Mouse (Mus musculus): ENCODE measurements at regions not wholly inside any gene's neighbourhood (a gene's known extent, or its start where the extent isn't known, plus 50 kb on each side); places are given as distances from the start of the nearest gene placed in this dataset.

DNA sequence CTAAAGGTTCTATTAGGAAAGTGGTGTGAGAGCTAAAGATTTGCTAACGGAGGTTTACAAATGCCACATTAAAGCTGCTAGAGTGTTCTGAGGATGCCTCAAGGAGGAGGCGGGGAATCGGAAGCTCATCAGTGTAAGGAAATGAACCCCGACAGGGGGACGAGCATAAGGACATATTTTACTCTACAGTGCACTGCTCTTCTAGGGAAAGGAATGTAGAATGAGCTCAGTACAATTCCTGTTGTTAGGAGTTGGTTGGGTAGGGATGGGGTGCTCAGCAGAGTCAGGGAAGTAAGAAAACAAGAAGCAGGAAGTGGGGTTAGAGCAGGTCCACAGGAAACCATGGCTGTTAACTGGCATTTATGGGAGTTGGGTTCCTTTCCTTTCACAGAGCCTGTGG is 54.6 kb downstream of the Mex3b start:
- no peak for DNase-seq (ENCODE audit: low spot score)

DNA sequence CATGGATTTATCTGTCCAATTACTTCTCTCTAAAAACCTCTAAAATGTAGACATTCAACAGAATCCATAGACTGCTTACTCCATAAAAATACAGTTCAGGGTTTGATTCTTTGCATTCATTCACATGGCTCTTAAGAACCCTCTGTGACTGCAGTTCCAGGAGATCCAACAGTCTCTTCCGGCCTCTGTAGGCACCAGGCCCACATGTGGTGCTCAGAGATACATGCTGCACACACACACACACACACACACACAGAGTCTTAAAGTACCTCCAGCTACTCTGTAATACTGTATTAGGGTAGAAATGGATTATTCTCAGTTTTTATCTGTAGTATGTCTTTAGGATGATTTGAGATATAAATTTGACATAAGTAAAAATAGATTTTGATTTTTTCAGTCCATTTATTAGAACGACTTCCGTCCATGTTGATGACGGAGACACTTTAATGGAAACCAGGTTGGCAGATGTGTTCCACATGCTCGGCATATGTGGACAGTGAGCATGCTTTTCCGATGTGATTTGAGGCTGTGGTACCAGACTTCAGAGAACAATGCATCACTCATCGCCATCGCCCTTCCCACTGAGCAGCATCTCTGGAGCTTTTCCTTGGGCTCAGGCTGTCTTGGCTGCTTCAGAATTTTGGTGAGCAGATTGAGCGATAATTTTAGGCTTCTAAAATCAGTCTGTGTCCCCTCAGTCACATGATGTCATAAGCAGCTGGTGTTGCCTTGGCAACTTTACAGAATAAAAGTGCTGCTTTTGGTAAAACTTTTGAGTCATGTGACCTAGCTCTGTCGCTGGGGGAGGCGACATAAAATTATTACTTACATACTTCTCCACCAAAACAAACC is 56.3 kb downstream of the Mex3b start:
- peak; percentile 75 for DNase-seq (ENCODE audit: low spot score)

DNA sequence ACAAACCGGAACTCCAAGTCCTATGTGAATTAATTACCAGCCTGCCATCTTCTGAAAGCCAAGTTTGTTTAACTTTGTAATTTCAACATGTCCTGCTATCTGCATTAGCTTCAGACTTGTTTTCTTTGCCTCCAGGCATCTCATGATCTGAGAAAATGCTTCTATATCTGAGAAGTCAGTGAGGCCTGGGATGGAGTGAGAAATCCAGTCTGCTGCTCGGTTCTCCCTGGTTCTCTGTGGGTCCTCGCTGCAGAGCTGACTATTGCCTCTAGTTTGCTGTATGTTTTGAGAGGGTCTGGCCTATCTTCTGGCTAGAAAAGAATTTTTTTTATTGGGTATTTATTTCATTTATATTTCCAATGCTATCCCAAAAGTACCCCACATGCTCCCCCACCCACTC is 57.0 kb downstream of the Mex3b start:
- no peak for DNase-seq (ENCODE audit: low spot score)

DNA sequence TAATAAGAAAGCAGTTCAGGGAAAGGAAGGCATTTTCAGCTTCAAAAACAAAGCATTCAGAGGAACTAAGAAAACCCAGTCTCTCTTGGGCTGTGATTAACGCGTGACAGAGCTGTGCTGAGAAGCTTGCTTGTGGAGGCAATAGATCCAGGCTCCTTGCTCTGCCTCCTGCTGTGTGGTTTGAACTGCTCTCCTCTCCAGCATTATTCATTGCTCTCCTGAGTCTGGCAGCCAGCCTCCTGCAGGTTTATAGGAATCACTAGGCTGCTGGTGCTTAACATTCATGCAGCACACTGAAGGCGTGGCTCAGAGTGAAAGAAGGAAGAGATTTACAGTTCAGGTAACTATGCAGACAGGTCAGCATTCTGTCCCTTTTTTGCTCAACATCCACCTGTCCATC is 71.2 kb downstream of the Mex3b start:
- no peak for DNase-seq (ENCODE audit: low spot score)

DNA sequence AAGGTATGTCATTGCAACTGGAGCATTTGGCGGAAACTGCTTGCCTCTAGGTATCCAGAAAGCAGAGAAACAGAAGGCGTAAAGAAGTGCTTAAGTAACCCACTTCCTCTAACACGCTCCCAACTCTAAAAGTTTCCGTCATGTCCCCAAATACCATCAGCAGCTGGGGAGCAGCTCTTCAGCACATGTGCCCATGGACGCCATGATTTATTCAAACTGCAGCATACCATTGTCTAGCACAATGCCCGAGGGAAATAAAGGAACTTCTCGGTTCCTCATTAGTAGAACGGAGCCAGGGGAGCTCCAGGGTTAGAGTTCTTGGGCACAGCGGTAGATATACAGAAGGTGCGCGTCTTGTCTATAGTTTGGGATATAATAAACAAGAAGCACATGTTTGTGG is 72.4 kb downstream of the Mex3b start:
- no peak for DNase-seq (ENCODE audit: low spot score)

DNA sequence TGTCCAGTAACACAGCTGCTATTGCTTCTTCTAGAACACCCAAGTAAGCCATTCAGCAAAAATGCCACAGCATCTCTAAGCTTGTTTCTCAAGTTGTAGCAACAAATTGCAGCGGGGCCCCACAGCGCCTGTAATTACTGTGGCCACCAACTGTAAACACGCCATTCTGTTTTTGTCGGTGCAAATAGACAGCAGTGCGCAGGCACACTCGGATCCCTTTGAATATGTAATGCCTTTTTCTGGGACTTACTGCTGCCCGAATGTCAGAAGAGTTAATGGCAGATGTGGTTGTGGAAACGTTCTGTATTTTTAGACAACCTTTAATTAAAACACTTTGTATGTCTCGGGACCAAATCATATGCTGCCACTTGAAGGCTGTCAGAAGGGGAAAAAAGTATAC is 76.2 kb downstream of the Mex3b start:
- DNase-seq (ENCODE audit: low spot score), result peak; percentile 15

DNA sequence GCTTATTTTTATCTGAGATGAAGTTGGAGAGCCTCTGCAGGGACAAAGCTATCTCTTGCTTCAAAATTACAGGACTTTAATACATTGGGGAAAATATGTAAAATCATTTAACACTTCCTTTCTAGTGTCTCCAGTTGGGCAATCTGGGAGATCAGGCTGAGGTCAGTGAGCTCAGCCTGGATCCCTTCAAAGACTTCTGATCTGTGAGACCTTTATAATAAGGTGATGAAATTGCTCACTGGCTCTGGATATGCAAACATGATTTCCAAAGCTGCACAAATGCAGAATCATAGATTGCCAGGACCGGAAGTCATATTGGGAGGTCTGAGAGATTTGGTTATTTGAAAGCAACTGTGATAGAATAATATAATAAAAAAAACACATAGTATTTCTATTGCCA is 76.7 kb downstream of the Mex3b start:
- DNase-seq (ENCODE audit: low spot score), result no peak

DNA sequence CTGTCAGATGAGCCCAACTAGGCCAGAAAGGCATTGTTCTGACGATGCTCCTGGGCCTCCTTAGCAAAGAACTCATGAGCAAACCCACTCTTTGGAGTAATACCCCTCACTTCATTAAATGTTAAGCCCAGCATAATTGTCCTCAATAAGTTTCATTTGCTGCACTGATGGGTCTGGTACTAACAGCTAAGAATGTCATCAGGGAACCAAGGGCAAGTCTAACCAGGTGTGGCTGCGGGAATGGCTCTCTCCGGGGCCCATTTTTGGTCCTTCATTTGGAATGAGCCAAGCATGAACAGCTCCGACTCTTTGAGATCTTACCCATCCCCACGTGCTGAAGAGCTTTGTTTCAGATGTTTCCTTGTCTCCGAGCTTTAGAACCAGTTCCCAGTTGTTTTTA is 82.2 kb downstream of the Mex3b start:
- no peak for DNase-seq (ENCODE audit: low spot score)

DNA sequence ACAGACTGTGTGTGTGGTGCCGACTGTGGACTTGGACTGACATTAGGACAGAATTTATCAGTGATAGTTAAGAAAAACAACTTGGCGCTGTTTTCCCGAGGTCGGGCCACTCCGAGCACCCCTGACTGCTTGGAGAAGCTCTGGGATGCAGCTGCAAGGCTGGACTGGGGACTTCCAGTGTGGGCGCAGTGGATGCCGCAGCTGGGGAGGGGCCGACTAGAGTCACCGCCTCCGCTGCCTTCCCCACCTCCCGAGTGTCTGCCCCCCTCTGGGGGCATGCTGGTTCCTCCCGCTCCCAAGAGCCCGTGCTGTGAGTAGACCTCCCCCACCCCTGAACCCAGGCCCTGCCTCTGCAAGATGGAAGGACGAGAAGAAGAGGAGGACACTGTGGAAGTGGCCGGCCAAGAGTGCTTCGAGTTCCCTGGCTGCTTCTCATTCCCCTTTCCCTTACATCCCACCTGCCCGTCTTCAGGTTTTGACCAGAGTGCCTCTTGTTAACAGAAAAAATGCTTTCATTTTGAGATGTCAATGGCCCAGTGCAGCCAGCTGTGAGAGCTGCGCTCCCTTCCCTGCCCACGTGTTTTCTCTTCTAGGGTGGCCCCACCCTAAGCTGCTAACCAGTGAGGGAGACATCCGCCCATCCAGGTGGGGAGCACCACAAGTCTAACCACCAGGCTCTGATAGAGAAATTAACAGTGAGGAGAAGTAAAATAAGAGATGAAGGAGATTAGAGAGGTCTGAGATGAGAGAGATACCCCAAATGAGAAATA is 90.3 kb downstream of the Mex3b start:
- no peak for DNase-seq (ENCODE audit: low spot score)

DNA sequence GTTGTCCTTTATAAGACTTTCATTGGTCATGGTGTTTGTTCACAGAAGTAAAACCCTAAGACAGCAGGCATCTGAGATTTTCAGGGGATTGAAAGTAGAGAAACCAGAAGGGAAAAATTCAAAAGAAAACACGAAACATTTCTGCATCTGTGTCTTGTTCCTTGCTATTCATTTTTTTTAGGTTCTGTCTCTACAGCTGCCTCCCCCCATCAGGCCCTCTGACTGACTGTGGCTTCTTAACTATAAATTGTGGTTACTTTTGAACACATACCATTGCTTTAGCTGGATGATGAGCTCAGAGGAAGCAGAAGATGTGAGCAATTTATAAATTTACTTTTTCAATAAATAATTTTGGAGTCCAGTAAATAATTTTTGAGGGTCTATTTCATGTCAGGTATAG is 103.5 kb downstream of the Mex3b start:
- DNase-seq (ENCODE audit: low spot score), result no peak

DNA sequence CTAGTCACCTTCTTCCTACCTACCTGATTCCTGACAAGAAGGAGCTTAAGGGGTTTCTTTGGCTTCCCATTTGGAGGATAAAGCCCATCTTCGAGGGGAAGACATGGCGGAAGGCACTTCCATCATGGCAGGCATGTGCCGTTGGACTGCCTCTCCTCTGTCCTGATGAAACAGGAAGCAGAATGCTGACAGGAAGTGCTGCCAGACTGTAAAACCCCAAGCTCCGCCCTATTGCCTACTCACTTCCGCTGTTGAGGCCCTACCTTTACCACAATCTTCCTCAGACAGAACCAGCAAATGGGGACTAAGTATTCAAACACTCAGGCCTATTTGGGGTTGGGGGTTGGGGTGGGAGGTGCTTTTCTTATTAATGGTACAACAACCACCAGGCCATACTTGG is 104.1 kb downstream of the Mex3b start:
- DNase-seq (ENCODE audit: low spot score), result no peak

DNA sequence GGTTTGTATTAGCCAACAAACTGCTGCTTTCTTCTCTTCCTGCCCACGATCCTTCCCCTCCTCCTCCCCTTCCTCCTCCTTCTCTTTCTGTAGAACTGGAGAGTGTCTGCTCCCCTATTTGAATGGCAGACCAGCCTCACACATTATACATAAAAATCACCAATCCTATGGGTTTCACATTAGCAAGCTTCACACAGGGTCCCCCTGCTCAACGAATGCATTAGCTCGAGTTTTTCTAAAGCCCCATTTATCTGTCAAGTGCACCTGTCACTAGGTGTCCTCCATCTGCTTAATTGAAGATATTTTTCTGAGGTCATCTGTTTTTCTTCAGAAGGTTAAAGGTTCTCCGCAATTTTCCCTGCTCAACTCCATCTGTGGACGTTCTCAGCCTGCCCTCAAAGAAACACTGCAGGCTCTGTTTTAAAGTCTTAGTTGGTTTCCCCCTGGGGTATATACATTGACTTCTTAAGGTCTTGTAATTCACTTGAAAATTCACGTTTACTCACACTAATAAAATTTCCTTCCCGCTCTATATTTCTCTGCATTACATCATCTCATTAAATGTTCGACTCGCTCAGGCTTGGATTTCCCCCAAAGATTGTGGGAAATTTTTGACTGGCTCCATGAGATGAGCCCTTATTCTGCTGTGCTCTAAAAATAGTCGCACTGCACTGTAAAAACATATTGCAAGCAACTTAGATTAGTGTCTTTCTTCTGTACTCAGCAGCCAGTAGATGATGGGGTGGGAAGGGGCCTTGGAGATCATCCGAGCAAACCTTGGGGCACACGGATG is 105.3 kb downstream of the Mex3b start:
- no peak for DNase-seq (ENCODE audit: low spot score)

DNA sequence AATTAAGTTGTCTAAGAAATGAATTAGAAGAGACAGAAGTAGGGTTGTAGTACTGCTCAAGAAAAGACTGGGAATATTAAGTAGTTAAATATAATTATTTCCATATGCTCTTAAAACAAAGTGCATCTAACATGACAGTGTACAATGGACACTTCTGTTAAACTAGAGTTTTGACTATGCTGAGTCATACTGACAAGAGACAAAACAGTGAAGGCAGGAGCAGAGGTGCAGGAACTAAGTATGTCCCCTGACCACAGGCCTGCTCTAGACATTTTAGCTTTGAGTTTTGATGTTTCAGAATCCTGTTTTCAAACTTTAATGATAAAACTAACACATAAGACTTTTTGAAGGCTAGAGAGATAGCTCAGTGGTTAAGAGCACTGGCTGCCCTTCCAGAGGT is 123.6 kb downstream of the Mex3b start:
- DNase-seq (ENCODE audit: low spot score), result no peak

DNA sequence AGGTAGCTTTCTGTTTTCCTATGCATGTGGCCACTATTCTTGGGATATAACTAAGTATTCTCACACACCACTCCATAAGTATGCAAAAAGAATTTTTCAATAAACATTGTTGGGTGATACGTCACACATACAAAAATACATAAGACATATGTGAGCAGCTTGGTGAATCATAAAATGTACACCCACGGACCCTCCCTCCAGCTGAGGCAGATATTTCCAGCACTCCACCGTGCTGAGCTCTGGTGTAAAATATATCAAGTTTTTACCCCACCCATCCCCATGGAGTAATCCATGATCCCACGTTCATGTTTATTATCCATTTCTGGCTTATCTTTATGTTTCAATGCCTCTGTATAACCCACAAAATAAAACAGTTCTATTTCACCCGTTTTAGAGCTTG is 126.0 kb downstream of the Mex3b start:
- no peak for DNase-seq (ENCODE audit: low spot score)

DNA sequence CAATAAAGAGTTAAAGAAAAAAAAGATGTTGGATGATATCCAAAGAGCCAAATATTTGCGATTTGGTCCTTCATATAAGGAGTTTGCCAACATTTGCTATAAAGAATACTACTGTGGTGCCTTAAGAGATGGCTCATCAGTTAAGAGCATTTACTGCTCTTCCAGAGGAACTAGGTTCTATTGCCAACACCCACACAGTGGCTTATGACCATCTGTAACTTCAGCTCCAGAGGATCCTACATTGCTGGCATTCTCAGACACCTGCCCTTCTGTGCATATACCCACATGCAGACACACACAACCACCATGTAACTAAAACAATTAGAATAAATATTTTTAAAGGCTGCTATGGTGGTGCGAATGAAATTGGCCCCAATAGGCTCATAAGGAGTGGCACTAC is 131.7 kb downstream of the Mex3b start:
- DNase-seq (ENCODE audit: low spot score), result no peak

DNA sequence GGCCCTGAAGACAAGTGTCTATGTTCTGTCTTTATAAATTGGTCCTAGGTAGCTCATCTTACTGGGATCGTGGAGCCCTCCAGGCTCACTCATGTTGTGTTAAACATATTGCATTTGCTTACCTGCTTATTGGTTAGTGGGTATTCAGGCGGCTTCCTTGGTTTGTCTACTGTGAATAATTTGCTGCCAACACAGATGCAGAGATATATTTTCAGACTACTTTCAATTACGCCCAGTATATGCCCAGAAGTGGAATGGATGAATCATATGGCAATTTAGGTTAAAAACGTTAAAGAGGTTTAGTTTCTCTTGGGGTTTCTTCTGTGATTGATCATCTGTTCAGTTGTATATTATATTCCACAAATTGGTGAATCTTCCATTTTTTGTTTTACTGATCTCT is 140.4 kb downstream of the Mex3b start:
- DNase-seq (ENCODE audit: low spot score), result no peak

DNA sequence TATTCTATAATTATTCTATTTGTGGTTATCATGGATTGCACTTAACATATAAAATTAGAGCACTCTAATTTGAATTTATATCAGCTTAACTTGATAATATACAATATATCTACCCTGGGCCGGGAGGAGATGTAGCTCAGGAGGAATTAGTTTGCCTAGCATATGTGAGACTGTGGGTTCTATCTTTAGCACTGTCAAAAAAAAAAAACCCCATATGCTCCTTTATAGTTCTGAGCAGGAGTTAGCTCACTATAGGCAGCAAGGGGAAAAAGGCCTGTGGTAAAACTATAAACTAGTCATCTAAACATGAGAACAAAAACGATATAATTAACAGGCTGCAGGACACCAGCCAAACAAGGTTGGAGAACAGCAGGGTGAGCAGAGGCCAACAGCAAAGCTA is 145.0 kb downstream of the Mex3b start:
- no peak for DNase-seq (ENCODE audit: low spot score)

DNA sequence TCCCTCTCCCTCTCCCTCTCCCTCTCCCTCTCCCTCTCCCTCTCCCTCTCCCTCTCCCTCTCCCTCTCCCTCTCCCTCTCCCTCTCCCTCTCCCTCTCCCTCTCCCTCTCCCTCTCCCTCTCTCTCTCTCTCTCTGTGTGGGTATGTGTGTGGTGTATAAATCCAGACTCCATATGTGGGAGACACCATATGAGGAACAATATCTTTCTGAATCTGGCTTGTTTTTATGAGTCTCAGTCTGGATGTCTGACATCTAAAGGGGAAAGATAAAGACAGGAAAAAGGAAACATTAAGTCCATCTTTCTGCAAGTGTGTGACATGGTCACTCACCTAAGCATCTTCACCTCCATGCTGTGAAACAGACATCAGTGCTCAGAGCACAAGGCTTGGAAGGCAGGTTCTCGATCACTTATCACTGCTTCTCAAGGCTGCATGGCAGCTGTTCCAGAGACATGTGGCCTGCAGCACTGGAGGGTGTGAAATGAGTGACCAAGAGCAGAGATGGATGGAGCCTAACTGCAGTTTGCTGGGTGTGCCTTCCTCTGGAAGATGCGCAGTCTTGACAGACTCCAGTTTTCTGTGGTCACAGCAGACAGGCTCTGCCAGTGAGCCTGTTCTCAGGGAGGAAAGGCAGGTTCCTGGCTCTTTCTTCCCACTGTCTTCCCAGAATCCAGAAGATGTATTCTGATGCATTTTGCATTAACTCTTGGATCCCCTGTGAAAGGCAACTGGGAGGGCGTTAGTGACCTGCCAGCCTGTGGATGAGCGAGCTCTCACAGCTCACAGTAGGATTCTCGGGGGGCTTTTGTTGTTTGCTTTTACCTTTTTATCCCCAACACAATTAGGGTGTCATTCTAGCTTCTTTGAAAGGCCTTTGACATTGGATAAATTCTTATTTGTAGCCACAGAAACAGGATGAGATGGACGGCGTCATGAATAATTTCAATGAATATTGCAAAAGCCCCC is 147.9 kb downstream of the Mex3b start:
- no peak for DNase-seq (ENCODE audit: low spot score)

DNA sequence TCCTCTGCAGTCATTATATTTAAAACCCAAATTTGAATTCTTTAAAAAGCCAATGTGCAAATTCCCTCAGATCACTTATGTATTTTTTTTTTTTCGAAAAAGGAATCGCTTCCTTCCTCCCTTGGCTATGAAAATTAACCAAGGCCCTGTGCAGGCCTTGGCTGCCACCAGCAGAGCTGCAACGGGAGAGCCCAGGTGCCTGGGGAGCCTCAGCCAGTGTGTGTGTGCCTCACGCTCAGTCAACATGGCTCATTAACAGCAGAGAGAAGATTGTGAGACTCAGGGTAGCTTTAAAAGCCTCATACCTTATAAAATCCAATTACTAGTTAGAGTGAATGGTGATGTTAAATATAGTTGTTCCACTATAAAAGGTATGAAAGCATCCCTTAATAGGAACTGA is 148.6 kb downstream of the Mex3b start:
- no peak for DNase-seq (ENCODE audit: low spot score)

DNA sequence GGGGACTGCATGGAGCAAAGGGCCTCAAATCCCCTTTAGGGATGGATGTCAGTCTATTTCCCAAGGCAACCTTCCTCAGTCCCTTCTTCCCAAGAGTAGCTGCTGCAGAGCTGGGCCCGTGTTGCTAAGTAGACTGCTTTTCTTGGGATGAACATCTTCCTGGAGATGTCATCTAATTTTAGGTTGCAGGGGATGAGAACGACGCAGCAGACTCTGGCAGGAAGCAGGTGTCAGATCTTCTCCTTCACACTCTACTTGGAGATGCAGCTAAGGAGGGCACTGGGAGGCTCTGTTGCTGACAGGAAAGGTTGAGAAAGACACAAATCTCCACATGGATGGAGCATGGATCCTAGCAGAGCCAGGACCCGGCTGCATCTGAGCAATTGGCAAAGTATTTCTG is 149.4 kb downstream of the Mex3b start:
- DNase-seq (ENCODE audit: low spot score), result no peak

DNA sequence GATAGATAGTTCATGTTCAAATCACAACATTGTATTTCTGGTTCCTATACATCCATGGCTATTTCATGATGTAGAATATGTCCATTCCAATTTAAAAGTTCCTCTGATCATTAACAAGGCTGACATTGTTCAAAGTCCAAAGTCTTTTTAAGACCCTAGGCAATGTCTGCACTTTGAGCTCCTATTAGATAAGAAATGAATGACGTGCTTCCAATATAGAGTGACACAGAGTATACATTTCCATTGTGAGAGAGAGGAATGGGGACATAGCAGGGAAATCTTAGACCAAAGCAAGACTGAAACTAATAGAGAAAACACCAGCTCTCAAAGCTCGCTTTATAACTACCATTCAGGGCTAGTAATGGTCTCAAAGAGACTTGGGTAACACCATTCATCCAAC is 153.5 kb downstream of the Mex3b start:
- DNase-seq (ENCODE audit: low spot score), result no peak

DNA sequence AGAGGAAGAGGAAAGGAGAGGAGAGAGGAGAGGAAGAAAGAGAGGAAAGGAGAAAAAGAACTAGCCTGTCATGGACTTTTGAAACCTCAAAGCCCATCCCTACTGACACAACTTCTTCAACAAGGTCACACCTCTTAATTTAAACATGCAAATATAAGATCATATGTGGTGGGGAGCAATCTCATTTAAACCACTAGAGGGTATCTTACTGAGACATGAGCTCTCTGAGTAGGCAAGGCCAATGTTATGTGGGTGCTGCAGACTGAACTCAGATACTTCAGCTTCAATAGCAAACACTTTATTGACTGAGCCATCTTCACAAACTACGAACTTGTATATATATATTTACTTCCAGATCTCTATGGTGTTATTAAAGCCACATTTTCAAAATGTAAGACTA is 156.9 kb downstream of the Mex3b start:
- no peak for DNase-seq (ENCODE audit: low spot score)
